Mouse (Mus musculus) CH12.LX (cell line): ENCODE data around the gene Eci1. TPM values are rescaled to one million over a fixed set of nuclear protein-coding genes. Genes with fewer than 3 reads are reported as not detected.

Experiments used
- DNase-seq: peaks from one replicate; pipeline ENCODE4 v3.0.0-alpha.2; 2013; ENCODE audit errors: extremely low read depth
- H3K27ac ChIP-seq: 2 replicates; pipeline ENCODE4 v1.5.1; 2012; ENCODE audit warnings: low read depth, mild to moderate bottlenecking, control low read depth, moderate library complexity; ENCODE audit not compliant: insufficient read depth
- H3K27me3 ChIP-seq: replicated peaks from 2 replicates; pipeline ENCODE3; 2012; ENCODE audit warnings: inconsistent platforms
- H3K36me3 ChIP-seq, 2 experiments: replicated peaks in 1 of 2; 2 replicates each; pipeline versions ENCODE3 to v1.6.1; 2012; ENCODE audit warnings: inconsistent platforms in 1 of 2, low read length in 1 of 2, mild to moderate bottlenecking in 1 of 2, mixed read lengths in 1 of 2, moderate library complexity in 1 of 2; ENCODE audit not compliant: control insufficient read depth in 1 of 2, insufficient read depth in 1 of 2
- H3K4me1 ChIP-seq, 2 experiments: 2 replicates each; pipeline ENCODE4 v1.6.1; 2012; ENCODE audit warnings: inconsistent platforms in 1 of 2, moderate library complexity in 1 of 2; ENCODE audit not compliant: insufficient read depth in 2 of 2, control insufficient read depth in 1 of 2
- H3K4me2 ChIP-seq: 2 replicates; pipeline ENCODE4 v1.6.1; 2012; ENCODE audit warnings: low read depth, mild to moderate bottlenecking, control low read depth; ENCODE audit not compliant: poor library complexity, insufficient read depth, severe bottlenecking
- H3K4me3 ChIP-seq, 3 experiments: fragments of 150-350 bp in 1 of 3; sonication (generic) in 1 of 3; replicated peaks in 1 of 3; 2 replicates each; pipeline versions ENCODE3 to v1.5.1; 2011 to 2012; ENCODE audit warnings: low read depth in 2 of 3, low read length in 2 of 3, mild to moderate bottlenecking in 2 of 3, moderate library complexity in 2 of 3, control low read depth in 1 of 3, improper control_type of control experiment in 1 of 3, inconsistent platforms in 1 of 3, mixed read lengths in 1 of 3; ENCODE audit not compliant: poor library complexity in 1 of 3
- H3K79me2 ChIP-seq: replicated peaks from 2 replicates; pipeline ENCODE4 v1.6.1; 2012; ENCODE audit warnings: mild to moderate bottlenecking, moderate library complexity; ENCODE audit not compliant: control insufficient read depth, poor library complexity, insufficient read depth, severe bottlenecking; ENCODE audit errors: extremely low read depth
- H3K9ac ChIP-seq: 2 replicates; pipeline ENCODE4 v1.6.1; 2012; ENCODE audit warnings: low read depth, mild to moderate bottlenecking, control low read depth, moderate library complexity; ENCODE audit not compliant: insufficient read depth
- H3K9me3 ChIP-seq: replicated peaks from 2 replicates; pipeline ENCODE3; 2012; ENCODE audit warnings: low read length, inconsistent platforms, mixed read lengths
- BHLHE40 ChIP-seq: IDR thresholded peaks from 2 replicates; pipeline ENCODE4 v1.6.1; 2011; ENCODE audit warnings: mild to moderate bottlenecking, low read depth, low read length, improper control_type of control experiment
- CHD2 ChIP-seq: IDR thresholded peaks from 2 replicates; pipeline ENCODE4 v1.6.1; 2011; ENCODE audit warnings: low read length, improper control_type of control experiment
- CTCF ChIP-seq, 2 experiments: IDR thresholded peaks in 1 of 2; conservative IDR thresholded peaks in 1 of 2; 2 replicates each; pipeline ENCODE4 v1.5.1; 2011 to 2012; ENCODE audit warnings: low read depth in 2 of 2, low read length in 2 of 2, improper control_type of control experiment in 1 of 2, inconsistent platforms in 1 of 2, mild to moderate bottlenecking in 1 of 2, moderate library complexity in 1 of 2
- ETS1 ChIP-seq: conservative IDR thresholded peaks from 2 replicates; pipeline ENCODE4 v1.6.1; 2012; ENCODE audit warnings: low read depth, mild to moderate bottlenecking, inconsistent platforms, low read length, improper control_type of control experiment, moderate library complexity
- IRF4 ChIP-seq: IDR thresholded peaks from 2 replicates; pipeline ENCODE4 v1.6.1; 2014; ENCODE audit warnings: low read depth, mild to moderate bottlenecking, inconsistent platforms, low read length, improper control_type of control experiment
- JUN ChIP-seq: IDR thresholded peaks from 2 replicates; pipeline ENCODE4 v1.6.1; 2011; ENCODE audit warnings: low read depth, mild to moderate bottlenecking, low read length, improper control_type of control experiment, moderate library complexity; ENCODE audit not compliant: insufficient read depth
- MAFK ChIP-seq: IDR thresholded peaks from 2 replicates; pipeline ENCODE4 v1.6.1; 2011; ENCODE audit warnings: low read length, improper control_type of control experiment; ENCODE audit not compliant: insufficient replicate concordance
- MAZ ChIP-seq: IDR thresholded peaks from 2 replicates; pipeline ENCODE4 v1.6.1; 2012; ENCODE audit warnings: low read depth, mild to moderate bottlenecking, inconsistent platforms, low read length, improper control_type of control experiment, moderate library complexity
- MYC ChIP-seq: IDR thresholded peaks from 2 replicates; pipeline ENCODE4 v1.6.1; 2011; ENCODE audit warnings: low read depth, mild to moderate bottlenecking, improper control_type of control experiment, low read length
- NELFE ChIP-seq: IDR thresholded peaks from 2 replicates; pipeline ENCODE4 v1.6.1; 2011; ENCODE audit warnings: low read depth, low read length, improper control_type of control experiment
- PAX5 ChIP-seq: IDR thresholded peaks from 2 replicates; pipeline ENCODE4 v1.6.1; 2012; ENCODE audit warnings: low read length, inconsistent platforms, mixed read lengths
- POLR2A ChIP-seq: IDR thresholded peaks from 2 replicates; pipeline ENCODE4 v1.6.1; 2011; ENCODE audit warnings: low read depth, mild to moderate bottlenecking, improper control_type of control experiment, low read length
- POLR2AphosphoS2 ChIP-seq: IDR thresholded peaks from 2 replicates; pipeline ENCODE4 v1.6.1; 2011; ENCODE audit warnings: low read depth, low read length, improper control_type of control experiment
- SIN3A ChIP-seq: IDR thresholded peaks from 2 replicates; pipeline ENCODE4 v1.6.1; 2012; ENCODE audit warnings: low read length, improper control_type of control experiment, inconsistent platforms
- USF1 ChIP-seq: IDR thresholded peaks from 2 replicates; pipeline ENCODE4 v1.6.1; 2014; ENCODE audit warnings: low read depth, mild to moderate bottlenecking, inconsistent platforms, low read length, improper control_type of control experiment
- USF2 ChIP-seq: conservative IDR thresholded peaks from 2 replicates; pipeline ENCODE4 v1.6.1; 2011; ENCODE audit warnings: low read depth, low read length, improper control_type of control experiment
- ZC3H11A ChIP-seq: IDR thresholded peaks from 2 replicates; pipeline ENCODE4 v1.6.1; 2012; ENCODE audit warnings: low read depth, mild to moderate bottlenecking, inconsistent platforms, low read length, improper control_type of control experiment
- ZKSCAN1 ChIP-seq: IDR thresholded peaks from 2 replicates; pipeline ENCODE4 v1.6.1; 2012; ENCODE audit warnings: low read depth, inconsistent platforms, low read length, improper control_type of control experiment, borderline replicate concordance
- ZNF384 ChIP-seq: IDR thresholded peaks from 2 replicates; pipeline ENCODE4 v1.6.1; 2012; ENCODE audit warnings: low read depth, low read length, improper control_type of control experiment, inconsistent platforms
- dilution Hi-C: fragments of 300-500 bp; cut with MboI; formaldehyde crosslinking; loops from 2 replicates; pipeline ENCODE4 v1.14.3; 2020; ENCODE audit warnings: low sequenced_read_pairs; ENCODE audit not compliant: extremely low pct_unique_long_range_greater_than_20kb, extremely low pct_ligation_motif_present
- in situ Hi-C: fragments of 300-500 bp; cut with MboI; formaldehyde crosslinking; loops from 3 replicates; pipeline ENCODE4 v1.14.3; 2019; ENCODE audit warnings: low sequenced_read_pairs, low pct_ligation_motif_present, low pct_unique_long_range_greater_than_20kb, mixed read lengths
- polyA plus RNA-seq: library from polyadenylated mRNA; unstranded; fragments of >175 nt; gene quantifications from 2 replicates; pipeline ENCODE4 v1.2.1, GENCODE M21; 2012; ENCODE audit warnings: low read depth; ENCODE audit not compliant: insufficient read length
- total RNA-seq, 2 experiments: library from RNA; depleted of rRNA; stranded (reverse); fragments of 300-350 nt in 1 of 2; fragments of >200 nt in 1 of 2; gene quantifications; 2 replicates each; pipeline ENCODE4 v1.2.3; 2012 to 2014

Eci1 gene
- total and polyA plus RNA-seq, 3 experiments, result 70.1 to 122 (median 94.7) TPM

- H3K36me3 ChIP-seq, result peaks cover 4 to 72% of the 10 kb centered on the region in 2 experiments
Measured at GRCm38 (mm10) chr17:24393527-24393926, 32.9 kb upstream of the Eci1 start.

GRCm38 (mm10) chr17:24394456-24394855 is 32.0 kb upstream of the Eci1 start:
- TF ChIP-seq MAZ, result no peak
- TF ChIP-seq MAFK, result no peak
- TF ChIP-seq MYC, result no peak
- no peak for TF ChIP-seq ETS1
- TF ChIP-seq IRF4, result no peak
- TF ChIP-seq CHD2, result no peak
- dilution Hi-C loops (no loop called here), in situ Hi-C loops (no loop called here)

More at GRCm38 (mm10) chr17:24393527-24393926, 32.9 kb upstream of the Eci1 start:
- no peaks in the 10 kb centered on the region for H3K27me3 ChIP-seq
- no peak overlapping the region for H3K4me2 ChIP-seq
- H3K4me3 ChIP-seq, result no peak overlapping the region
- dilution Hi-C loops, result no loop called here
- H3K9me3 ChIP-seq, result no peaks in the 10 kb centered on the region
- no peak for DNase-seq
- no peaks in the 10 kb centered on the region for H3K79me2 ChIP-seq
- in situ Hi-C loops, result no loop called here
- H3K27ac ChIP-seq, result no peak overlapping the region
- no peaks in the 10 kb centered on the region for H3K4me1 ChIP-seq
- no peak overlapping the region for H3K9ac ChIP-seq
- TF ChIP-seq PAX5, result no peak
- TF ChIP-seq MAFK, result no peak
- no peak for TF ChIP-seq SIN3A
- TF ChIP-seq USF2, result no peak
- no peak for TF ChIP-seq POLR2A
- TF ChIP-seq ZNF384, result no peak
- no peak for TF ChIP-seq POLR2AphosphoS2
- TF ChIP-seq ZC3H11A, result no peak
- no peak for TF ChIP-seq ZKSCAN1

GRCm38 (mm10) chr17:24402371-24402770 is 24.1 kb upstream of the Eci1 start:
- H3K9ac ChIP-seq, result no peak overlapping the region
- no peaks in the 10 kb centered on the region for H3K79me2 ChIP-seq
- dilution Hi-C loops (no loop called here), in situ Hi-C loops (no loop called here)
- H3K27me3 ChIP-seq, result no peaks in the 10 kb centered on the region
- no peak for DNase-seq
- no peak overlapping the region for H3K4me2 ChIP-seq
- TF ChIP-seq JUN (no peak), CTCF (conservative IDR thresholded peaks at IDR 0.05 in 1 of 2, IDR thresholded peaks at IDR 0.05 in 1 of 2; ENCODE audit: low read depth in 2 of 2, low read length in 2 of 2) (no peak), USF1 (no peak), PAX5 (no peak), NELFE (no peak), BHLHE40 (no peak), ZKSCAN1 (no peak)
- H3K27ac ChIP-seq, result no peak overlapping the region
- peaks cover 21 to 91% of the 10 kb centered on the region in 2 experiments for H3K36me3 ChIP-seq
- H3K9me3 ChIP-seq, result no peaks in the 10 kb centered on the region
- H3K4me1 ChIP-seq, result no peaks in the 10 kb centered on the region
- H3K4me3 ChIP-seq, result no peak overlapping the region

More at GRCm38 (mm10) chr17:24394456-24394855, 32.0 kb upstream of the Eci1 start:
- H3K27me3 ChIP-seq, result no peaks in the 10 kb centered on the region
- peaks cover 4 to 71% of the 10 kb centered on the region in 2 experiments for H3K36me3 ChIP-seq
- H3K4me3 ChIP-seq, result no peak overlapping the region
- H3K4me1 ChIP-seq, result no peaks in the 10 kb centered on the region
- H3K9ac ChIP-seq, result no peak overlapping the region
- H3K9me3 ChIP-seq, result no peaks in the 10 kb centered on the region
- H3K27ac ChIP-seq, result no peak overlapping the region
- H3K4me2 ChIP-seq, result no peak overlapping the region
- H3K79me2 ChIP-seq, result no peaks in the 10 kb centered on the region
- DNase-seq, result no peak
